Mouse (Mus musculus) C2C12 (cell line): Measurements from ENCODE around the gene Inpp5d.

Source experiments
- CTCF ChIP-seq: IDR thresholded peaks from one replicate; pipeline ENCODE4 v1.5.1; 2011; ENCODE audit not compliant: control insufficient read depth, insufficient read depth, insufficient read length
- FOSL1 ChIP-seq: IDR thresholded peaks from one replicate; pipeline ENCODE4 v1.8.0; 2011; ENCODE audit warnings: mild to moderate bottlenecking, low read length; ENCODE audit not compliant: poor library complexity, insufficient read depth, severe bottlenecking
- MAX ChIP-seq: IDR thresholded peaks from one replicate; pipeline ENCODE4 v1.6.1; 2011; ENCODE audit warnings: mild to moderate bottlenecking, control low read depth
- MYOD1 ChIP-seq: IDR thresholded peaks from one replicate; pipeline ENCODE4 v1.6.1; 2011; ENCODE audit warnings: low read depth; ENCODE audit not compliant: control insufficient read depth, insufficient read length
- USF1 ChIP-seq: IDR thresholded peaks from one replicate; pipeline ENCODE4 v1.6.1; 2011; ENCODE audit warnings: low read depth, mild to moderate bottlenecking, control low read depth, moderate library complexity

DNA sequence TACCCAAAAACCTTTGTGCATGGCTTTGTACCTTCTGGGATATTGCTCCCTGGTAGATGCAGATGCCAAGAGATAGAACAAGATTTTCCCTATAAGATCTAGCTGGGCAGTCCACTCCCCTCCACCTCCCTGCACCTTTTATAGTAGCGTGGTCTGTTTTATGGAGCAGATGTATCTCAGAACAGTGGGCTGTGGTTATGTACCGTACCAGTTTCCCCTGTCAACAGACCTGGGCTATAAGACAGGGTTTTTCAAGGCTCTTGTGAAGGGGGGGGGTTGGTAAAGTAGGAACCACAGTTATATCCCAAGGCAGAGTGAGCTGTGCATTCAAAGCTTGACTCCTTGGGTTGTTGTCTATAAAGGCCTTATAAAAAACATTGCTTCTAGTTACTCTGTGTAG is 38.4 kb downstream of the Inpp5d start:
- TF ChIP-seq CTCF (no peak), FOSL1 (no peak), MYOD1 (no peak), MAX (no peak), USF1 (no peak)
